Mouse (Mus musculus): ENCODE measurements around the gene Celf2. TPM values are rescaled to one million over a fixed set of nuclear protein-coding genes. Genes with fewer than 3 reads are reported as not detected.

Gene Celf2
- polyA plus RNA-seq, 1 experiment from 2014 or later, result 13.9 TPM

- DNase-seq (ENCODE audit: low spot score) (no peak), ATAC-seq (replicated peaks; ENCODE audit: low FRiP score, low read depth) (no peak)
- 76% methylated on average over 3 of the region's 3 CpGs for WGBS
- Histone ChIP-seq H3K9ac (ENCODE audit: low read depth, low read length) (no peak overlapping the region), H3K27ac (no peak overlapping the region), H3K36me3 (ENCODE audit: insufficient read depth, low read length) (no peaks in the 10 kb centered on the region), H3K4me1 (replicated peaks; ENCODE audit: insufficient read depth, low read length) (no peaks in the 10 kb centered on the region), H3K4me2 (ENCODE audit: low read length) (no peak overlapping the region), H3K9me3 (replicated peaks; ENCODE audit: low read length) (no peaks in the 10 kb centered on the region), H3K27me3 (ENCODE audit: insufficient read depth, low read length) (no peaks in the 10 kb centered on the region), H3K4me3 (replicated peaks; ENCODE audit: low read depth, low read length) (no peak overlapping the region)
- no peak for TF ChIP-seq CTCF (IDR thresholded peaks at IDR 0.05; ENCODE audit: low read depth)
Observed at GRCm38 (mm10) chr2:6673418-6673817, 835.9 kb downstream of the Celf2 start.

GRCm38 (mm10) chr2:6667611-6668010 lies 841.8 kb downstream of the Celf2 start:
- Histone ChIP-seq H3K36me3 (ENCODE audit: insufficient read depth, low read length) (no peaks in the 10 kb centered on the region), H3K9me3 (replicated peaks; ENCODE audit: low read length) (no peaks in the 10 kb centered on the region), H3K4me2 (ENCODE audit: low read length) (no peak overlapping the region), H3K9ac (ENCODE audit: low read depth, low read length) (no peak overlapping the region), H3K4me1 (replicated peaks; ENCODE audit: insufficient read depth, low read length) (no peaks in the 10 kb centered on the region), H3K27me3 (ENCODE audit: insufficient read depth, low read length) (no peaks in the 10 kb centered on the region), H3K4me3 (replicated peaks; ENCODE audit: low read depth, low read length) (no peak overlapping the region), H3K27ac (no peak overlapping the region)
- peak; percentile 26 for DNase-seq (ENCODE audit: low spot score)
- ATAC-seq (replicated peaks; ENCODE audit: low FRiP score, low read depth), result no peak
- TF ChIP-seq CTCF (IDR thresholded peaks at IDR 0.05; ENCODE audit: low read depth), result no peak
- WGBS, result 21% methylated on average over 4 of the region's 4 CpGs

GRCm38 (mm10) chr2:6659834-6660233 lies 849.5 kb downstream of the Celf2 start:
- 87% methylated on average over 4 of the region's 4 CpGs for WGBS
- TF ChIP-seq CTCF (IDR thresholded peaks at IDR 0.05; ENCODE audit: low read depth), result no peak
- Histone ChIP-seq H3K27me3 (ENCODE audit: insufficient read depth, low read length) (no peaks in the 10 kb centered on the region), H3K27ac (no peak overlapping the region), H3K4me3 (replicated peaks; ENCODE audit: low read depth, low read length) (no peak overlapping the region), H3K36me3 (ENCODE audit: insufficient read depth, low read length) (no peaks in the 10 kb centered on the region), H3K4me2 (ENCODE audit: low read length) (no peak overlapping the region), H3K4me1 (replicated peaks; ENCODE audit: insufficient read depth, low read length) (no peaks in the 10 kb centered on the region), H3K9ac (ENCODE audit: low read depth, low read length) (no peak overlapping the region), H3K9me3 (replicated peaks; ENCODE audit: low read length) (no peaks in the 10 kb centered on the region)
- DNase-seq (ENCODE audit: low spot score), result no peak
- ATAC-seq (replicated peaks; ENCODE audit: low FRiP score, low read depth), result no peak

GRCm38 (mm10) chr2:6653719-6654118 lies 855.6 kb downstream of the Celf2 start:
- ATAC-seq (replicated peaks; ENCODE audit: low FRiP score, low read depth), result no peak
- Histone ChIP-seq H3K4me2 (ENCODE audit: low read length) (no peak overlapping the region), H3K9me3 (replicated peaks; ENCODE audit: low read length) (no peaks in the 10 kb centered on the region), H3K4me1 (replicated peaks; ENCODE audit: insufficient read depth, low read length) (no peaks in the 10 kb centered on the region), H3K4me3 (replicated peaks; ENCODE audit: low read depth, low read length) (no peak overlapping the region), H3K27ac (no peak overlapping the region), H3K27me3 (ENCODE audit: insufficient read depth, low read length) (no peaks in the 10 kb centered on the region), H3K36me3 (ENCODE audit: insufficient read depth, low read length) (no peaks in the 10 kb centered on the region), H3K9ac (ENCODE audit: low read depth, low read length) (no peak overlapping the region)
- TF ChIP-seq CTCF (IDR thresholded peaks at IDR 0.05; ENCODE audit: low read depth), result no peak
- no peak for DNase-seq (ENCODE audit: low spot score)
- 64% methylated on average over 6 of the region's 6 CpGs for WGBS

GRCm38 (mm10) chr2:6651697-6652096 lies 857.7 kb downstream of the Celf2 start:
- no peak for DNase-seq (ENCODE audit: low spot score)
- Histone ChIP-seq H3K4me1 (replicated peaks; ENCODE audit: insufficient read depth, low read length) (no peaks in the 10 kb centered on the region), H3K4me2 (ENCODE audit: low read length) (no peak overlapping the region), H3K36me3 (ENCODE audit: insufficient read depth, low read length) (no peaks in the 10 kb centered on the region), H3K4me3 (replicated peaks; ENCODE audit: low read depth, low read length) (no peak overlapping the region), H3K27ac (no peak overlapping the region), H3K9me3 (replicated peaks; ENCODE audit: low read length) (no peaks in the 10 kb centered on the region), H3K9ac (ENCODE audit: low read depth, low read length) (no peak overlapping the region), H3K27me3 (ENCODE audit: insufficient read depth, low read length) (no peaks in the 10 kb centered on the region)
- WGBS, result 61% methylated on average over 1 of the region's 1 CpGs
- no peak for ATAC-seq (replicated peaks; ENCODE audit: low FRiP score, low read depth)
- TF ChIP-seq CTCF (IDR thresholded peaks at IDR 0.05; ENCODE audit: low read depth), result no peak

GRCm38 (mm10) chr2:6648877-6649276 lies 860.5 kb downstream of the Celf2 start:
- H3K36me3 ChIP-seq (ENCODE audit: insufficient read depth, low read length), result no peaks in the 10 kb centered on the region
- no peak for TF ChIP-seq CTCF (IDR thresholded peaks at IDR 0.05; ENCODE audit: low read depth)
- no peak overlapping the region for H3K4me3 ChIP-seq (replicated peaks; ENCODE audit: low read depth, low read length)
- no peaks in the 10 kb centered on the region for H3K27me3 ChIP-seq (ENCODE audit: insufficient read depth, low read length)
- H3K4me2 ChIP-seq (ENCODE audit: low read length), result no peak overlapping the region
- ATAC-seq (replicated peaks; ENCODE audit: low FRiP score, low read depth), result no peak
- no peaks in the 10 kb centered on the region for H3K9me3 ChIP-seq (replicated peaks; ENCODE audit: low read length)
- 83% methylated on average over 6 of the region's 6 CpGs for WGBS
- DNase-seq (ENCODE audit: low spot score), result no peak
- H3K27ac ChIP-seq, result no peak overlapping the region
- H3K4me1 ChIP-seq (replicated peaks; ENCODE audit: insufficient read depth, low read length), result no peaks in the 10 kb centered on the region
- H3K9ac ChIP-seq (ENCODE audit: low read depth, low read length), result no peak overlapping the region

GRCm38 (mm10) chr2:6647028-6647427 lies 862.3 kb downstream of the Celf2 start:
- no peak overlapping the region for H3K27ac ChIP-seq
- no peaks in the 10 kb centered on the region for H3K27me3 ChIP-seq (ENCODE audit: insufficient read depth, low read length)
- no peak overlapping the region for H3K4me3 ChIP-seq (replicated peaks; ENCODE audit: low read depth, low read length)
- TF ChIP-seq CTCF (IDR thresholded peaks at IDR 0.05; ENCODE audit: low read depth), result no peak
- ATAC-seq (replicated peaks; ENCODE audit: low FRiP score, low read depth), result no peak
- 88% methylated on average over 4 of the region's 4 CpGs for WGBS
- H3K4me1 ChIP-seq (replicated peaks; ENCODE audit: insufficient read depth, low read length), result no peaks in the 10 kb centered on the region
- no peak overlapping the region for H3K9ac ChIP-seq (ENCODE audit: low read depth, low read length)
- no peaks in the 10 kb centered on the region for H3K36me3 ChIP-seq (ENCODE audit: insufficient read depth, low read length)
- no peak overlapping the region for H3K4me2 ChIP-seq (ENCODE audit: low read length)
- no peak for DNase-seq (ENCODE audit: low spot score)
- H3K9me3 ChIP-seq (replicated peaks; ENCODE audit: low read length), result no peaks in the 10 kb centered on the region

Measured in kidney, postnatal 0 days (tissue).